Mouse (Mus musculus): ENCODE data around the gene Pigc. TPM values are rescaled to one million over a fixed set of nuclear protein-coding genes. Genes with fewer than 3 reads are reported as not detected.

The Pigc gene
- total RNA-seq, 1 experiment from 2014 or later = 24.8 TPM

- no peak for ATAC-seq (replicated peaks; ENCODE audit: insufficient number of reproducible peaks, low FRiP score, low TSS enrichment, poor library complexity, severe bottlenecking)
These were observed 34.9 kb downstream of the Pigc start for GRCm38 (mm10) chr1:162003729-162004517.

- no peak for ATAC-seq (replicated peaks; ENCODE audit: insufficient number of reproducible peaks, low FRiP score, low TSS enrichment, poor library complexity, severe bottlenecking)
These were observed 35.5 kb downstream of the Pigc start for GRCm38 (mm10) chr1:162004518-162004780.

GRCm38 (mm10) chr1:162004821-162005770, 36.1 kb downstream of the Pigc start:
- peak; percentile 61 for ATAC-seq (replicated peaks; ENCODE audit: insufficient number of reproducible peaks, low FRiP score, low TSS enrichment, poor library complexity, severe bottlenecking)

- peak; percentile 25; the same call in 1 of the 2 replicates for ATAC-seq (replicated peaks; ENCODE audit: insufficient number of reproducible peaks, low FRiP score, low TSS enrichment, poor library complexity, severe bottlenecking)
These were observed 37.1 kb downstream of the Pigc start for GRCm38 (mm10) chr1:162006109-162006508.

- ATAC-seq (replicated peaks; ENCODE audit: insufficient number of reproducible peaks, low FRiP score, low TSS enrichment, poor library complexity, severe bottlenecking) = no peak
These were observed 39.2 kb downstream of the Pigc start for GRCm38 (mm10) chr1:162008208-162008607.

- no peak for ATAC-seq (replicated peaks; ENCODE audit: insufficient number of reproducible peaks, low FRiP score, low TSS enrichment, poor library complexity, severe bottlenecking)
These were observed 39.7 kb downstream of the Pigc start for GRCm38 (mm10) chr1:162008631-162009067.

GRCm38 (mm10) chr1:162009086-162009485, 40.1 kb downstream of the Pigc start:
- no peak for ATAC-seq (replicated peaks; ENCODE audit: insufficient number of reproducible peaks, low FRiP score, low TSS enrichment, poor library complexity, severe bottlenecking)

- ATAC-seq (replicated peaks; ENCODE audit: insufficient number of reproducible peaks, low FRiP score, low TSS enrichment, poor library complexity, severe bottlenecking) = no peak; the same call in 1 of the 2 replicates
These were observed 42.7 kb downstream of the Pigc start for GRCm38 (mm10) chr1:162011523-162012245.

- ATAC-seq (replicated peaks; ENCODE audit: insufficient number of reproducible peaks, low FRiP score, low TSS enrichment, poor library complexity, severe bottlenecking) = no peak
These were observed 44.6 kb downstream of the Pigc start for GRCm38 (mm10) chr1:162013561-162013960.

GRCm38 (mm10) chr1:162015247-162015862, 46.4 kb downstream of the Pigc start:
- ATAC-seq (replicated peaks; ENCODE audit: insufficient number of reproducible peaks, low FRiP score, low TSS enrichment, poor library complexity, severe bottlenecking) = no peak

- ATAC-seq (replicated peaks; ENCODE audit: insufficient number of reproducible peaks, low FRiP score, low TSS enrichment, poor library complexity, severe bottlenecking) = no peak
These were observed 48.0 kb downstream of the Pigc start for GRCm38 (mm10) chr1:162016982-162017381.

GRCm38 (mm10) chr1:162017975-162018600, 49.1 kb downstream of the Pigc start:
- no peak for ATAC-seq (replicated peaks; ENCODE audit: insufficient number of reproducible peaks, low FRiP score, low TSS enrichment, poor library complexity, severe bottlenecking)

- no peak for ATAC-seq (replicated peaks; ENCODE audit: insufficient number of reproducible peaks, low FRiP score, low TSS enrichment, poor library complexity, severe bottlenecking)
These were observed 49.6 kb downstream of the Pigc start for GRCm38 (mm10) chr1:162018601-162018977.

- no peak for ATAC-seq (replicated peaks; ENCODE audit: insufficient number of reproducible peaks, low FRiP score, low TSS enrichment, poor library complexity, severe bottlenecking)
These were observed 51.3 kb downstream of the Pigc start for GRCm38 (mm10) chr1:162020303-162020731.

- ATAC-seq (replicated peaks; ENCODE audit: insufficient number of reproducible peaks, low FRiP score, low TSS enrichment, poor library complexity, severe bottlenecking) = no peak
These were observed 51.8 kb downstream of the Pigc start for GRCm38 (mm10) chr1:162020766-162021165.
